Mouse (Mus musculus) neural tube, embryonic 11.5 days (tissue): Measurements from ENCODE around the gene C1ql4. TPM values are rescaled to one million over a fixed set of nuclear protein-coding genes. Genes with fewer than 3 reads are reported as not detected.
A peak's percentile ranks its signal among the peaks of the same experiment; 100 is the strongest.

Experiments
- ATAC-seq: fragments of 200-750 bp; cut with Nextera tagmentation; 2 replicates; pipeline ENCODE4 v1.8.0; 2017; ENCODE audit warnings: moderate number of reproducible peaks, mild to moderate bottlenecking, moderate TSS enrichment, moderate library complexity; ENCODE audit not compliant: insufficient read depth, low FRiP score, low TSS enrichment
- DNase-seq: peaks from one replicate; pipeline ENCODE4 v3.0.0-alpha.2; 2015; ENCODE audit warnings: low spot score
- H3K27ac ChIP-seq: fragments of 300-500 bp; sonication (generic); 2 replicates; pipeline ENCODE4 v1.5.1; 2014; ENCODE audit warnings: low read depth, mild to moderate bottlenecking, low read length
- H3K27me3 ChIP-seq: fragments of 300-500 bp; sonication (generic); 2 replicates; pipeline ENCODE4 v1.6.1; 2014; ENCODE audit warnings: mild to moderate bottlenecking, low read length, mixed read lengths; ENCODE audit not compliant: control insufficient read depth, insufficient read depth
- H3K36me3 ChIP-seq: fragments of 300-500 bp; sonication (generic); 2 replicates; pipeline ENCODE4 v1.6.1; 2014; ENCODE audit warnings: mild to moderate bottlenecking, low read length, moderate library complexity, mixed read lengths; ENCODE audit not compliant: control insufficient read depth, insufficient read depth
- H3K4me1 ChIP-seq: fragments of 300-500 bp; sonication (generic); 2 replicates; pipeline ENCODE4 v1.6.1; 2014; ENCODE audit warnings: low read length, mixed read lengths; ENCODE audit not compliant: control insufficient read depth, insufficient read depth
- H3K4me2 ChIP-seq: fragments of 300-500 bp; sonication (generic); 2 replicates; pipeline ENCODE4 v1.6.1; 2014; ENCODE audit warnings: low read depth, mild to moderate bottlenecking, moderate library complexity
- H3K4me3 ChIP-seq: fragments of 300-500 bp; sonication (generic); 2 replicates; pipeline ENCODE4 v1.5.1; 2014; ENCODE audit warnings: low read depth, low read length
- H3K9ac ChIP-seq: fragments of 300-500 bp; sonication (generic); 2 replicates; pipeline ENCODE4 v1.6.1; 2014; ENCODE audit warnings: mild to moderate bottlenecking, low read length
- H3K9me3 ChIP-seq: fragments of 300-500 bp; sonication (generic); 2 replicates; pipeline ENCODE4 v1.6.1; 2016; ENCODE audit warnings: low read length; ENCODE audit not compliant: control insufficient read depth
- WGBS: fragments of 180-500 bp; shearing (Covaris S2); extraction: QIAGEN DNeasy Blood & Tissue Kit; methylation state at CpG from one replicate; pipeline ENCODE4 v1.1.7; 2014; 5-methylcytosine and 5-hydroxymethylcytosine counted together
- polyA plus RNA-seq: library from polyadenylated mRNA; unstranded; fragments of >200 nt; fragmentation: Nextera tagmentation; extraction: Ambion mirVana; gene quantifications from 2 replicates; pipeline ENCODE4 v1.2.1, GENCODE M21; 2014

The C1ql4 gene
- polyA plus RNA-seq, 1 experiment from 2014 or later, result 3.0 TPM

GRCm38 (mm10) chr15:99074019-99074599 is 13.5 kb downstream of the C1ql4 start, which contains the start of gene Troap:
Gene Troap, plus strand, starts transcription at chr15:99074575.
- Histone ChIP-seq H3K4me3 (peak within 1 kb of the TSS; percentile 64), H3K9ac (peak within 1 kb of the TSS; percentile 68), H3K4me1 (peaks cover 11% of the 10 kb centered on the region), H3K27me3 (no peaks in the 10 kb centered on the region), H3K27ac (peak within 1 kb of the TSS; percentile 97), H3K4me2 (peak within 1 kb of the TSS; percentile 79), H3K9me3 (no peaks in the 10 kb centered on the region), H3K36me3 (no peaks in the 10 kb centered on the region)
- WGBS, result 22% methylated on average over 9 of the region's 9 CpGs
- peak; percentile 51 for ATAC-seq
- no peak for DNase-seq

- ATAC-seq (no peak), DNase-seq (no peak)
- H3K9ac ChIP-seq, result no peak overlapping the region
- no peak overlapping the region for H3K4me2 ChIP-seq
- no peaks in the 10 kb centered on the region for H3K36me3 ChIP-seq
- no peak overlapping the region for H3K4me3 ChIP-seq
- no peak overlapping the region for H3K27ac ChIP-seq
- no peaks in the 10 kb centered on the region for H3K27me3 ChIP-seq
- H3K4me1 ChIP-seq, result peaks cover 11% of the 10 kb centered on the region
- H3K9me3 ChIP-seq, result no peaks in the 10 kb centered on the region
- WGBS, result 79% methylated on average over 1 of the region's 1 CpGs
Measured at GRCm38 (mm10) chr15:99071988-99072387, 15.6 kb downstream of the C1ql4 start.

- Histone ChIP-seq H3K9me3 (no peaks in the 10 kb centered on the region), H3K27ac (no peak overlapping the region), H3K4me2 (no peak overlapping the region), H3K4me3 (no peak overlapping the region), H3K27me3 (no peaks in the 10 kb centered on the region), H3K9ac (no peak overlapping the region), H3K4me1 (no peaks in the 10 kb centered on the region), H3K36me3 (no peaks in the 10 kb centered on the region)
- 84% methylated on average over 12 of the region's 12 CpGs for WGBS
- ATAC-seq (no peak), DNase-seq (no peak)
Measured at GRCm38 (mm10) chr15:99065557-99066165, 22.0 kb downstream of the C1ql4 start.

- Histone ChIP-seq H3K9me3 (no peaks in the 10 kb centered on the region), H3K4me3 (peak overlapping the region; percentile 3; the same call in 1 of the 2 replicates), H3K36me3 (no peaks in the 10 kb centered on the region), H3K27me3 (peaks cover 65% of the 10 kb centered on the region), H3K4me1 (0 out of 2 replicates have a peak, but pooled peaks cover 6% of the 10 kb centered on the region), H3K9ac (no peak overlapping the region), H3K4me2 (no peak overlapping the region), H3K27ac (no peak overlapping the region)
- DNase-seq, result peak; percentile 44
- no peak for ATAC-seq
- WGBS, result 6% methylated on average over 14 of the region's 14 CpGs
Measured at GRCm38 (mm10) chr15:99056332-99056731, 31.3 kb downstream of the C1ql4 start.

- Histone ChIP-seq H3K27me3 (peaks cover 65% of the 10 kb centered on the region), H3K9me3 (no peaks in the 10 kb centered on the region), H3K4me2 (peak overlapping the region; percentile 41), H3K4me3 (peak overlapping the region; percentile 25), H3K27ac (no peak overlapping the region), H3K4me1 (0 out of 2 replicates have a peak, but pooled peaks cover 6% of the 10 kb centered on the region), H3K36me3 (no peaks in the 10 kb centered on the region), H3K9ac (peak overlapping the region; percentile 27; the same call in 1 of the 2 replicates)
- no peak; the same call in 1 of the 2 replicates for ATAC-seq
- under 1% methylated on average over 20 of the region's 37 CpGs for WGBS
- peak; percentile 55 for DNase-seq
Measured at GRCm38 (mm10) chr15:99055511-99055961, 32.1 kb downstream of the C1ql4 start.

GRCm38 (mm10) chr15:99055040-99055439 is 32.6 kb downstream of the C1ql4 start, which contains the start of gene Prph:
Gene Prph, plus strand, starts transcription at chr15:99055174.
- WGBS, result under 1% methylated on average over 29 of the region's 30 CpGs
- no peak for DNase-seq

GRCm38 (mm10) chr15:99053373-99053772 is 34.2 kb downstream of the C1ql4 start:
- H3K27me3 ChIP-seq, result peaks cover 58% of the 10 kb centered on the region
- WGBS, result 3% methylated on average over 9 of the region's 9 CpGs
- no peak overlapping the region for H3K4me2 ChIP-seq
- no peak overlapping the region for H3K9ac ChIP-seq
- H3K4me3 ChIP-seq, result no peak overlapping the region
- ATAC-seq (no peak), DNase-seq (peak; percentile 44)
- no peaks in the 10 kb centered on the region for H3K9me3 ChIP-seq
- no peaks in the 10 kb centered on the region for H3K36me3 ChIP-seq
- no peak overlapping the region for H3K27ac ChIP-seq
- 0 out of 2 replicates have a peak, but pooled peaks cover 6% of the 10 kb centered on the region for H3K4me1 ChIP-seq

More at GRCm38 (mm10) chr15:99055040-99055439, 32.6 kb downstream of the C1ql4 start, which contains the start of gene Prph:
- Histone ChIP-seq H3K36me3 (no peaks in the 10 kb centered on the region), H3K4me2 (peak within 1 kb of the TSS; percentile 41), H3K27me3 (peaks cover 65% of the 10 kb centered on the region), H3K4me3 (peak within 1 kb of the TSS; percentile 25), H3K4me1 (0 out of 2 replicates have a peak, but pooled peaks cover 6% of the 10 kb centered on the region), H3K9ac (peak within 1 kb of the TSS; percentile 27; the same call in 1 of the 2 replicates), H3K27ac (no peak within 1 kb of the TSS), H3K9me3 (no peaks in the 10 kb centered on the region)
- ATAC-seq, result no peak

- Histone ChIP-seq H3K27me3 (peaks cover 21% of the 10 kb centered on the region), H3K4me2 (no peak overlapping the region), H3K4me1 (0 out of 2 replicates have a peak, but pooled peaks cover 3% of the 10 kb centered on the region)
Measured at GRCm38 (mm10) chr15:99049473-99050253, 38.0 kb downstream of the C1ql4 start.

More at GRCm38 (mm10) chr15:99049473-99050253, 38.0 kb downstream of the C1ql4 start:
- 36% methylated on average over 13 of the region's 13 CpGs for WGBS
- DNase-seq (peak; percentile 65), ATAC-seq (no peak)
- no peak overlapping the region for H3K9ac ChIP-seq
- H3K4me3 ChIP-seq, result no peak overlapping the region
- H3K36me3 ChIP-seq, result no peaks in the 10 kb centered on the region
- H3K27ac ChIP-seq, result no peak overlapping the region
- H3K9me3 ChIP-seq, result no peaks in the 10 kb centered on the region
